Mouse (Mus musculus) ovary, postnatal 14 days (tissue): Measurements from ENCODE around the gene Xrcc3.

Experiments used
- DNase-seq: peaks from one replicate; pipeline ENCODE4 v3.0.0; 2022; ENCODE audit warnings: low spot score

Gene Xrcc3

DNA sequence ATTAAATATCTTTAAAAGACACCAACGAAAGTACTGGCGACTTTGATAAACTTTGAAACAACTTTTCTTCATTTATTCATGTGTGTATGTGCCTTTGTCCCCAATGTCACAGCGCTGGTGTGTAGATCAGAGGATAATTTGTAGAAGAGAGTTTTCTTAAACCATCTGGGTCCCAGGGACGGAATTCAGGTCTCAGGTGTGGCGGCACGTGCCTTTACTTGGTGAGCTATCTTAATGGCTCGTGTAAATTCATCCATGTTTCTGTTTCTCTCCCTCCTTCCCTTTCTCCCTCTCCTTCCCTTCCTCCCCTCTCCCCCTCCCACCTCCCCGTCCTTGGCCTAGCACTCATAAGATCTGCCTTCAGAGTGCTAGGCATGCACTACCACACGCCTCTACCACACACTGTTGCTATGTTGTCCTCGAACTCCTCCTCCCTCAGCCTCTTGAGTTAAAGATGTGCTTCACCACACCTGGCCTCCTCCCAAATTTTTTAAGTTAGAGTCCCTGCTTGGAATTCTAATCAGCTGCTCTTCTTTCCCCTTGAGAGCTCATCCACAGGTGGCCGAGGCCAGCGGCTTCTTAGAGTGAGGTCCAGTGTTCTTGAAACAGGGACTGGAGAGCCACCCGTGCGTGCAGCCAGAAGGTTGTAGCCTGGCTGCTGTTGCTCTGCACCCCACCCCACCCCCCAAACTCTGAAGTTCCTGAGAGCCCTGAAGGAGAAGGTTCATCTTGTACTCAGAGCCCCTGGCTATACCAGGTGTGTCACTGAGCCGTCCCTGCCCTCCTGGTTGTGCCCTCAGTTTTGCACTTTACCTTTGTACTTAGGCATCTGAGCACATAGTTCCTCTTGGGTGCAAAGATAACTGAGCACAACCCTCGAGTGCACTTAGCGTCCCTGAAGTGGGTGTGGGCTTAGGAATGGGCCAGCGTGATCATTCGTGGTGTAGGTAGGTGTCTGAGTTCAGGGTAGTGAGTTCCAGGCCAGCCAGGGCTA lies 1.4 kb upstream of the Xrcc3 start:
- DNase-seq = no peak

- no peak for DNase-seq
Observed at GRCm38 (mm10) chr12:111813111-111813765, 435 bp downstream of the Xrcc3 start.

DNA sequence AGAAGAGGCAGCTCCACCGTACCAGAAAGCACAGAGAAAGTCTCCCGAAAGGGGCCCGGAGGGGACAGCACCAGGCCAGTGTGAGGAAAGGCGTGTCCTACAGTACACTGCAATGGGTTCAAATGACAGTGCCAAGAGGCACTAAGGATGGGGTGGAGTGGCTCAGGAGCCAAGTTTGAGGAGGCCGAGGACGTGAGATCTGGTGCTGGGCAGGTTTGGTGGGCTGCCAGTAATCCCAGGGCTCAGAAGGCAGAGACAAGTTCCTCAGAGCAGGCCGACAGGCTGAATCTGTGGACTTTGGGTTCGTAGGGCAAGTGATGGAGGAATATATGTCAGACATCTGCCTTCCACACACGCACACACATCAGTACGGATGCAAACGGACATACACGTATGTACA lies 1.1 kb downstream of the Xrcc3 start:
- DNase-seq = no peak

GRCm38 (mm10) chr12:111812075-111812474 lies 1.6 kb downstream of the Xrcc3 start:
- no peak for DNase-seq

- peak; percentile 58 for DNase-seq
Observed at GRCm38 (mm10) chr12:111809762-111810161, 3.9 kb downstream of the Xrcc3 start.

DNA sequence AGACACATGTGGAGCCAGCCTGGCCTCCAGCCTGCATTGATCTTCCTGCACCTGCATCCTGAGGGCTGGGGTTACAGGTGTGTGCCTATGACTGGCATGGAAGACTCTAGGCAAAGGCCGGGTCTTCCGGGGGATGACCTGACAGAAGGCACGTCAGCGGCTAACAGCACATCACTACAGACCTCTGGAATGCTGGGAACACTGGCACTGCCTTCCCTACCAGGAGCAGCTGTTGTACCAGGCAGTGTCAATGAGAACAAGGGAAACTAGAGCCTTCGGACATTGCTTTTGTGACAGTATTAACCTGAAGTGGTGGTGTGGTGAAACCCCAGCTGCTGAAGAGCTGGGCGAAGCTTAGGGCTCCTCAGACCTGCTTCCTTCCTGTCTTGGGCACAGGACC lies 4.9 kb downstream of the Xrcc3 start:
- DNase-seq = no peak

- no peak for DNase-seq
Observed at GRCm38 (mm10) chr12:111803538-111803937, 10.1 kb downstream of the Xrcc3 start.

- DNase-seq = no peak
Observed at GRCm38 (mm10) chr12:111800459-111801183, 13.1 kb downstream of the Xrcc3 start.

- DNase-seq = no peak
Observed at GRCm38 (mm10) chr12:111798493-111798892, 15.2 kb downstream of the Xrcc3 start.

- DNase-seq = no peak
Observed at GRCm38 (mm10) chr12:111797251-111797650, 16.4 kb downstream of the Xrcc3 start.

DNA sequence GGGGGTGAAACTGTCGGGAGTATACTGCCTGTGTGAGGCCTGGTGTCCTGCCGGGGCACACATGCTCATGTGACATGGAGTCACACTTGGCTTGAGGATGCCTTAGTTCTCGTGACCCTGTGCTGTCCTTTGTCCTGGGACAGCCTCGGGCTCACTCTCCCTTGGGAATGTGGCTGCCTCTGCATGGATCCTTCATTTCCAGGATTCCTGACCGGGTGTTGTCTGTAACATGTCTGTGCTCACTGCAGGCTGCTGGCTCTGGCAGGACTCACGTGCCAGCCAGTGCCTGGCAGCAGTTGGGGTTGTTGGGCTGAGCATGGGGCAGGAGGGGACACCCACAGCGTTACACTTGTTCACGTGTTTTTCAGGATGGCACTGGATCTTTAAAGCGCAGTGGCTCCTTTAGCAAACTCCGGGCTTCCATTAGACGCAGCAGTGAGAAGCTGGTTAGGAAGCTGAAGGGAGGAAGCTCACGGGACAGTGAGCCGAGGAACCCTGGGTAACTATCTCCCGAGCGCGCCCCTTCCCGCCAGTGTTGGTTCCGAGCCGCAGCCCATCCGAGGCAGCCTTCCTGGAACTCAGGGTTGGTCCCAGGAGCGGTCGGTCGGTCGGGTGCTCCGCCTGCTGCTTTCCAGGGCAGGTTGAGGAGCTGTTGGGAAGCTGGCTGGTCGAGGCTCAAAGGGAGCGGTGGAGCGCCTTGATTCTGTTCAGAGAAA lies 18.3 kb downstream of the Xrcc3 start:
- no peak for DNase-seq

DNA sequence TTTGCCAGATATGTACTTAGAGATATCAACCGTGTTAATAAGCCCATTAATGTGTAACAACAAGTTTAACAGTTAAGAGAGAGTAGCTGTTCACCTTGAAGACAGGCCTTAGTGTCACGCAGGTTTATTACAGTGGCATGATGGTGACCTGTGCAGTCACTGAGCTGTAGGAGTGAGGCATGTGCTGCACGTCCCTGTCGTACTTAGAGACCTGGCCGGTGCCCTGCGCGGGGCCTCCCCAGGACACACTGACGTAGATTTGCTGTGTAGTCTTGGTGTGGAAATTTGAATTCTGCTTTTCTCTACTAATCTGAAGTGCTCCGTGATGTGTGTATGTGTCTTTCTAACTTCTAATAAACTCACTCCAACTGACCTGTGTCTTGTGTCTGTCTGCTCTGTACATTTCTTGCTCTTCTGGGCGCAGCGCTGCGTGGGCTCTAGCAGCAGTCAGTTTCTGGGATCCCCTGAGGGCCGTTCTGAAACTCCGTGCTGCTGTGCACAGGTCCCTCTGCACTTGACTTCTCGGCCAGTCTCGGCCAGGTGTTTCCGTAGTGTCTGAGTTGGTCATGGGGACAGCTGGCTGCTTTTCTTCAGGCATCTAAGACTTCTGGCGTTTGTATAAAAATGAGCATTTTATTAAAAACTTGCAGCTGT lies 19.0 kb downstream of the Xrcc3 start:
- no peak for DNase-seq

DNA sequence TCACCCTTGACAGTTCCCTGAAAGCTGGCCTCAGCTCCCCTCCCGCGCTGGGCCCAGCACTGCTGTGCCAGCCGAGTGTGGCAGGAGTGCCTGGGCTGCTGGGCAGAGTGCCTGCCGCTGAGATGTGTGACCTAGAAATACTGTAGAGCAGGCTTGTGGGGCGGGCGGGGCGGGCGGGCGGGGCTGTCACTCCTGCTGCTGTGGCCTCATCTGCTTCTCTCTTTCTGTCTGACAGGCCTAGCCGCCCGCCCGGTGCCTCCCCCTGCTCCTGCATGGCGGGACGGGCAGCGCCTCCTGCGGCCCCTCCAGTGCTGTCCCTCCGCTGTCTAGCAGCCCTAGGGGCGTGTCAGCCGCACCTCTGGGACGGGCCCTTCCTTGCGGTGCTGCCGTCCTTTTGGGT lies 19.6 kb downstream of the Xrcc3 start:
- no peak for DNase-seq

DNA sequence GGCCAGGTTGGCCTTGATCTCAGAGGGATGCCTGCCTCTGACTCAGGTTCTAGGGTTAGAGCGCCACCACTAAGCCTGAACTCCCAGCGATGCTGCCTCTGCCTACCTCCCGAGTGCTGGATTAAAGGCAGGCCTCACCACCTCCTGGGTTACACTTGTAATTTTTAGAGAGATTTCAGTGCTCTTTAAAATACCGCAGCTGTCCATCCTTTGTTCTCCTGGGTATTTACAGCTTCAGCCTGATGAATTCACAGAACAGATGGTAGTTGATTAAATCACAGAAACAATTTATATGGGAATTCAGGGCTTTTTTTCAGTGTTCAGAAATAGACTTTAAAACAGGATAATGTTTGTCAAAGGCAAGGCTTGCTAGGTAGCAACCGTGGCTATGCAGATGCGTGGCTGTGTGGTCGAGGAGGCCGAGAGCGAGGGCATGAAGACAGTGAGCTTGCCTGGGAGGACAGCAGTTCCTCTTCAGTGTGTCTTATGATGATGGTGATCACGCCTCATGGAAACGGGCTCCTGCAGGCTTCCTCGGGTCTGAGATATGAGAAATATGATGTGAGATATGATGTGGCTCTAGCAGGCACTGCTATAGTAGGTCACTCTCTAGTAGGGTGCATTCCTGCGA lies 22.1 kb downstream of the Xrcc3 start:
- no peak for DNase-seq

DNA sequence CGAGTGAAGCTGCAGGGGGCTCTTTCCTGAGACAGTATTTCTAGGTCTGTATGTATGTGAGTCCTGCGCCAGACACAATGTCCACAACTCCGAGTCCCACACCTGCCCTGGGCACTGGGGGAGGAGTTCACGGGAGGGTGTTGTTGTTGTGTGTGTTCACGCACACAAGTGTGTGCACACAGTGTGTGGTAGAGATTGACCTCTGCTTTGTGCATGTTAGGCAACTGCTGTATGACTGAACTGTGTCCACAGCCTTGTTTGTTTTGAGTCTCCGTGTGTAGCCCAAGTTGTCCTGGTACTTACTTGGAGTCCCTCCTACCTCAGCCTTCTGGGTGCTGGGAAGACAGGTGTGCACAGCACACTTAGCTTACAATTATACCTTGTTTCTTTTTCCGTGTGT lies 23.0 kb downstream of the Xrcc3 start:
- DNase-seq = no peak

DNA sequence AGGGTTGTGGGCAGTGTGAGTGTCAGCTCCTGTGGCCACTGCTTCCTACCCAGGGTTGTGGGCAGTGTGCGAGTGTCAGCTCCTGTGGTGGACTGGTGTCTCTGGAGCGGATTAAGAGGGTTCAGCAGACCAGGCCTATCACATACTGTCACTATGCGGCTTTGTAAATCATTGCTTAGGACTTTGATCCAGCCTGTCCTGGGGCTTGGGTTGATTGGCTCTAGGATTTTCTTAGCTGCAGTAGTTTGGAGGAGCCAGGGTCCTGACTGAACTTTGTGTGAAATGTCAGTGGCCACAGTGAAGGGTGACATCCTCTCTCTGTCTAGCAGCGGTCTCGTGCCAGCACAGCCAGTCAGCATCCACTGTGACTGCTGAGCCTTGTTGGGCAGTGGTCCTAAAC lies 23.6 kb downstream of the Xrcc3 start:
- no peak for DNase-seq

GRCm38 (mm10) chr12:111787015-111787414 lies 26.7 kb downstream of the Xrcc3 start:
- DNase-seq = no peak

DNA sequence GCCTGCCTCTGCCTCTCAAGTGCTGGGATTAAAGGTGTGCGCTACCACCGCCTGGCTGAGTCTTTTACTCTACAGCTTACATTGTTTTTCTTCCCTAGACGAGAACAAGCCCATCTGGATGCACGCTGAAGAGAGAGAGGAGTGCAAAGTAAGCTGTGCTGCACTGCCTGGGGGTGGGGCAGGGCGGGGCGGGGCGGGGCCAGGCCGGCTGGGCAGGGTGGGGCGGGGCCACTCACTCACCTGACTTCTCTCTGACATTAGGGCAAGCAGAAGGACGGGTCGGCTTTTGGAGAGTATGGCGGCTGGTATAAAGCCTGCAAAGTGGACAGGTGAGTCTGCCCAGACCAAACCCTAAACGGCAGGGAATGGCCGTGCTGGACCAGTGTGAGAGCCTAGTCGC lies 28.5 kb downstream of the Xrcc3 start:
- DNase-seq = no peak

DNA sequence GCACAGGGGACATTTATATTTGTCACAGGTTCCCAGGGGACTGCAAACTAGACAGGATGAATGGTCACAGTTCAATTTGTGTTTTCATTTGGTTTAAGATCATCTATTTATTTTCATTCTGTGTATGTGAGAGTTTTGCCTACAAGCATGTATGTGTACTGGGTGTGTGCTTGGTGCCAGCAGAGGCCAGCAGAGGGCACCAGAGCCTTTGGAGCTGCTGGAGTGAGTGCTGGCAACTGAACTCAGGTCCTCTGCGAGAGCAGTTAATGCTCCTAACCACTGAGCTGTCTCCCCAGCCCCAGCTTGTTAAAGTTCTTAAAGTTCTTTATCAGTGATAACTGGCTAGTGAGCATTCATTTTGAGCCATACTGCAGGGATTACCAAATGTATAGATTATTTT lies 34.1 kb downstream of the Xrcc3 start:
- DNase-seq = no peak

GRCm38 (mm10) chr12:111777919-111778318 lies 35.8 kb downstream of the Xrcc3 start:
- no peak for DNase-seq

DNA sequence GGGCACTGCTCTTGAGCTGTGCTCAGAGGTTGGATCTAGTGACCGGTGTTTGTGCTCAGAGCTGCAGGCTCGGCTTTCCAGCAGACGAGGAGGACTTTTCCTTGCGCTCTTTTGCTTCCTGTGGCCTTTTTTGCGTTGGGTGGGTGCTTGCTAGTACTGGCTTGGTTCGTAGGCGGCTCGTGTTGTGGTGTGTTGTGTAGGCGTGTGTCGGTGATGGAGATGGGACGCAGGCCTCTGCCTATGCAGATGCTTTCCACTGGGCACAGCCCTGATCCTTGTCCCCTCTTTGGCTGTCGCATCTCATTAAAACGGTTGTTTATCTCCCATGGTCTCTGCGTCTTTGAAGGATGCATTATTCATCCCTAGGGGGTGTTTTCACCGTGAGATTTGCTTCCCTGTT lies 38.8 kb downstream of the Xrcc3 start:
- DNase-seq = no peak
